Mouse (Mus musculus): ENCODE data around the gene Itgae. TPM values are rescaled to one million over a fixed set of nuclear protein-coding genes. Genes with fewer than 3 reads are reported as not detected.

Itgae gene
- polyA plus RNA-seq, 1 experiment from 2014 or later = 0.16 TPM

DNA sequence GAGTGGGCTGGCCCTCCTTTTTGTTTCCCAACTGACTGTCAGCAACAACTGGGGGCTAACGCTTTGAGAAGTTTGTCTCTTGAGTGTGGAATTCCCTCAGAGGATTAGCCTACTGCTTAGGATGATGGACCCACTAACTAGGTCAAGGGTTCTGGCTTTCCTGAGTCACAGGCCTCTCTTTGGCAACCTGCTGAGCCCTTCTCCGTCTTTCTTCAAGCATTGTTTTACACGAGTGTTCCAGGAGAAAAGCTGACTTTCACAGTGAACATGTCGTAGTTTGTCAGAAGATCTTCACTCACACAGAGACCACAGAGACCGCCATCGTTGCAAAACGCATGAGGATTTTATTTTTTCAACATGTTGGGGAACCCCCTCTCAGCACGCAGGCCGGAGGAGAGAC is 57.8 kb downstream of the Itgae start:
- H3K27me3 ChIP-seq (ENCODE audit: control insufficient read depth, insufficient read depth, low read length) = no peaks in the 10 kb centered on the region
- no peaks in the 10 kb centered on the region for H3K4me1 ChIP-seq (ENCODE audit: control insufficient read depth, insufficient read depth, low read length)
- no peak for ATAC-seq (ENCODE audit: low read depth)
- no peaks in the 10 kb centered on the region for H3K36me3 ChIP-seq (ENCODE audit: control insufficient read depth, insufficient read depth, low read length)
- WGBS = 82% methylated on average over 9 of the region's 9 CpGs
- no peaks in the 10 kb centered on the region for H3K9me3 ChIP-seq (ENCODE audit: control insufficient read depth, low read length)
- H3K9ac ChIP-seq (replicated peaks; ENCODE audit: low read depth, low read length) = no peak overlapping the region
- no peak overlapping the region for H3K27ac ChIP-seq (ENCODE audit: low read depth, low read length)
- H3K4me3 ChIP-seq (ENCODE audit: low read depth, low read length) = no peak overlapping the region
- no peak overlapping the region for H3K4me2 ChIP-seq (ENCODE audit: low read depth, low read length)

DNA sequence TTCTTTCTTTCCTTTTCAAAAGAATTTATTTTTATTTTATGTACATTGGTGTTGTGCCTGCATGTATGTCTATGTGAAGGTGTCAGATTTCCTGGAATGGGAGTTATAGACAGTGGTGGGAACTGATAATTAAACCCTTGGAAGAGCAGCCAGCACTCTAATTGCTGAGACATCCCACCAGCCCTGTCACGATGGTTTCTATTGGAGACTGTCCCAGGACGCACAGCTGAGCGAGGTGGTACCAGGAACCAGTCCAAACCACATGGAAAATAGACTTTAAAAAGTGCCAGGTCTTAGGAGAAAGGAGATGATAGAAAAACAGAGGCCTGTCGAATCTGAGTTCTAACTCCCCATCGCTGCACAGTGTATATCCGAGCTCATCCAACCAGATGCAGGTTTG is 64.7 kb downstream of the Itgae start:
- Histone ChIP-seq H3K27me3 (ENCODE audit: control insufficient read depth, insufficient read depth, low read length) (peaks cover 6% of the 10 kb centered on the region; the same call in 1 of the 2 replicates), H3K9me3 (ENCODE audit: control insufficient read depth, low read length) (no peaks in the 10 kb centered on the region), H3K36me3 (ENCODE audit: control insufficient read depth, insufficient read depth, low read length) (no peaks in the 10 kb centered on the region), H3K27ac (ENCODE audit: low read depth, low read length) (no peak overlapping the region), H3K4me3 (ENCODE audit: low read depth, low read length) (no peak overlapping the region), H3K9ac (replicated peaks; ENCODE audit: low read depth, low read length) (no peak overlapping the region), H3K4me1 (ENCODE audit: control insufficient read depth, insufficient read depth, low read length) (no peaks in the 10 kb centered on the region), H3K4me2 (ENCODE audit: low read depth, low read length) (no peak overlapping the region)
- WGBS = 77% methylated on average over 6 of the region's 6 CpGs
- no peak for ATAC-seq (ENCODE audit: low read depth)

DNA sequence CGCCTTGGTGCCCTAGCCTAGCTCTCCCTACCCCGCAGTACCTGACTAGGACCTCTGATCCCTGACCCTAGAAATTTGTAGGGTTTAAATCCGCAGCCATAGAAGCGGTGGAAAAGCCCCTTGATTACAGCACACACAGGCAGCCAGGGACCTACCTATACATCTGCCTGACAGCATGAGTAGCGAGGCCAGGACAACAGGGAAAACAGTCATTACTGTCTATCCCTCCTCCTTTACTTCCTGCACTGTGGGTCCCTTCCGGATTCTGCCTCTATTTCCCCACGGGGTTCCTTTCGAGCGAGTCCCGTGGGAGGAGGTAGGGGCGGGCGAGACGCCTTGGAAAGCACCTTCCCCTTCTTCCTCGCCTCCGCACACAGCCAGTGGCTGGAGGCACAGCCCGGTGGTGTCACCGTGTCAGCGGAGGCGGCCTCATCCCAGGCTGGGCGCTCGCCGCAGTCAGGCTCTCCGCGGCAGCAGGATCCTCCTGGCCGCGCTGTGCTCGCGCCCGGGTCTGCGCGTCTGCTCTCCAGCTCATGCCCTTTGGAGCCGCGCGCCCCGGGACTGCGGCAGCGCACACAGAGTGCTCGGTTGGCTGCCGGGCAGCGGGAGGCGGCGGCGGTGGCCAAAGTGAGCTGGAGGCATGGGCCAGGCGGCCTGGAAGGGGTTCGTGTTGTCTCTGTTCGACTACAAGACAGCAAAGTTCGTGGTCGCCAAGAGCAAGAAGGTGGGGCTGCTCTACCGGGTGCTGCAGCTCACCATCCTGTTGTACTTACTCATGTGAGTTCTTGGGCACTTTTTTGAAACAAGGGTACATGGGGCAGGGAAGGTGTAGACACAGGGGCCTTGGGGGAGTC is 69.8 kb downstream of the Itgae start, which contains the start of gene P2rx5:
Gene P2rx5, plus strand, starts transcription at position 465 of the 854 bp plus-strand sequence.
- H3K4me2 ChIP-seq (ENCODE audit: low read depth, low read length) = peak within 1 kb of the TSS; percentile 78
- H3K27ac ChIP-seq (ENCODE audit: low read depth, low read length) = no peak within 1 kb of the TSS
- peak; percentile 74 for ATAC-seq (ENCODE audit: low read depth)
- peak within 1 kb of the TSS; percentile 38 for H3K4me3 ChIP-seq (ENCODE audit: low read depth, low read length)
- peak within 1 kb of the TSS; percentile 53; the same call in 1 of the 2 replicates for H3K9ac ChIP-seq (replicated peaks; ENCODE audit: low read depth, low read length)
- H3K36me3 ChIP-seq (ENCODE audit: control insufficient read depth, insufficient read depth, low read length) = no peaks in the 10 kb centered on the region
- 3% methylated on average over 49 of the region's 49 CpGs for WGBS
- H3K27me3 ChIP-seq (ENCODE audit: control insufficient read depth, insufficient read depth, low read length) = peaks cover 6% of the 10 kb centered on the region; the same call in 1 of the 2 replicates
- H3K9me3 ChIP-seq (ENCODE audit: control insufficient read depth, low read length) = no peaks in the 10 kb centered on the region
- 0 out of 2 replicates have a peak, but pooled peaks cover 2% of the 10 kb centered on the region for H3K4me1 ChIP-seq (ENCODE audit: control insufficient read depth, insufficient read depth, low read length)

DNA sequence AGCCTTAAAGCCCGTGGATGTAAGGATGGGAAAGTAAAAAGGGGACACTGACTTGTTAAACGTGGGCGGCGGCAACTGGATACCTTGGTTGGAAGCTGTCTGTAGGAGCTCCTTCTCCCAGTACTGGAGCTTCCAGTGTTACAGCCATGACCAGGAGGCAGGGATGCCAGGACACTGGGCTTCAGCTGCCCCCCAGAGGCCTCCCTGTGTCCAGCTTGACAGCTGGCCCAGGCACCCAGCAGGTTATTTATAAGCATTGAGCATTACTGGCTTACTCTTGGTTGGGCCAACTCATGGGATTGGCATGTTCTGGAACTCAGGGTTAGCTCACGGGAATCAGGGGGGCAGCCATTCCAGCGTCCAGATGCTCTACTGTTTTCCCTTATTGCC is 70.4 kb downstream of the Itgae start:
- H3K4me2 ChIP-seq (ENCODE audit: low read depth, low read length) = peak overlapping the region; percentile 78
- no peak for ATAC-seq (ENCODE audit: low read depth)
- no peaks in the 10 kb centered on the region for H3K9me3 ChIP-seq (ENCODE audit: control insufficient read depth, low read length)
- peak overlapping the region; percentile 38; the same call in 1 of the 2 replicates for H3K4me3 ChIP-seq (ENCODE audit: low read depth, low read length)
- peaks cover 6% of the 10 kb centered on the region; the same call in 1 of the 2 replicates for H3K27me3 ChIP-seq (ENCODE audit: control insufficient read depth, insufficient read depth, low read length)
- H3K9ac ChIP-seq (replicated peaks; ENCODE audit: low read depth, low read length) = no peak overlapping the region
- WGBS = 23% methylated on average over 6 of the region's 6 CpGs
- H3K36me3 ChIP-seq (ENCODE audit: control insufficient read depth, insufficient read depth, low read length) = no peaks in the 10 kb centered on the region
- 0 out of 2 replicates have a peak, but pooled peaks cover 2% of the 10 kb centered on the region for H3K4me1 ChIP-seq (ENCODE audit: control insufficient read depth, insufficient read depth, low read length)
- no peak overlapping the region for H3K27ac ChIP-seq (ENCODE audit: low read depth, low read length)

DNA sequence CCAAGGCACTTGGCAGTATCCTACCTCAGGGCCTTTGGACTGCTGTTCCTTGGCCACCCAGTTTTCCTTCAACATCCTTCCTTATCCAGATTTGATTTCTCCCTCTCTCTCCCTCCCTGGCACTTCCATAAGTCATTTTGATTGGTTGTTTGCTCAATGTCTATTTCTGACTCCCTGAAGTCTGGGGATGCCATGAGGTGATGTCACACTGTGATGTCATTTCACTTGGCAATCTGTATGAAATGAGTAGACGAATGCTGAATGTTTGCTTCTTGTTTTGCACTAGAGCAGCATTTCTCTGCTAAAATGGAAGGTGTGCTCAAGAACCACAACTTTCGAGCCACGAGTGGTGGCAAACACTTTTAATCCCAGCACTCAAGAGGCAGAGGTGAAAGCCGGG is 71.2 kb downstream of the Itgae start:
- H3K27me3 ChIP-seq (ENCODE audit: control insufficient read depth, insufficient read depth, low read length) = peaks cover 6% of the 10 kb centered on the region; the same call in 1 of the 2 replicates
- H3K4me2 ChIP-seq (ENCODE audit: low read depth, low read length) = no peak overlapping the region
- no peaks in the 10 kb centered on the region for H3K9me3 ChIP-seq (ENCODE audit: control insufficient read depth, low read length)
- H3K9ac ChIP-seq (replicated peaks; ENCODE audit: low read depth, low read length) = no peak overlapping the region
- no peak for ATAC-seq (ENCODE audit: low read depth)
- 91% methylated on average over 4 of the region's 4 CpGs for WGBS
- 0 out of 2 replicates have a peak, but pooled peaks cover 2% of the 10 kb centered on the region for H3K4me1 ChIP-seq (ENCODE audit: control insufficient read depth, insufficient read depth, low read length)
- H3K4me3 ChIP-seq (ENCODE audit: low read depth, low read length) = no peak overlapping the region
- no peak overlapping the region for H3K27ac ChIP-seq (ENCODE audit: low read depth, low read length)
- H3K36me3 ChIP-seq (ENCODE audit: control insufficient read depth, insufficient read depth, low read length) = no peaks in the 10 kb centered on the region

DNA sequence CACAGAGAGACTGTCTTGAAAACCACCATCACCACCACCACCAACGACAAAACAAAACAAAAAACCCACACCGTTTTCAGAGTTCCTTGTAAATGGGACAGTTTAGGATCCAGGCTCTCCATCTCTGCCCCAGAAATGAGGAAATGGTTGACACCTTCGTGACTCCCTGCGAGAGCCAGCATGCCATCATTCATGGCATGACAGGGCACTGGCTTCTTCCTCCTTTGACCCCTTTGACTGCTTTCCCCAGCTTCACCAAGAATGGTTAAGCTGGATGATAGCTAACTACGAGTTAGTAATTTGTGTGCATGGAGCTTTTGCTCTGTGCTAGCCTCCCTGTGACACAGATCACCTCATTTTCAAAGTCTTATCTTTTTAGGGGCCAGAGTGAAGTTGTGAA is 71.9 kb downstream of the Itgae start:
- no peaks in the 10 kb centered on the region for H3K9me3 ChIP-seq (ENCODE audit: control insufficient read depth, low read length)
- ATAC-seq (ENCODE audit: low read depth) = no peak
- no peak overlapping the region for H3K9ac ChIP-seq (replicated peaks; ENCODE audit: low read depth, low read length)
- no peaks in the 10 kb centered on the region for H3K36me3 ChIP-seq (ENCODE audit: control insufficient read depth, insufficient read depth, low read length)
- H3K27ac ChIP-seq (ENCODE audit: low read depth, low read length) = no peak overlapping the region
- no peak overlapping the region for H3K4me2 ChIP-seq (ENCODE audit: low read depth, low read length)
- 0 out of 2 replicates have a peak, but pooled peaks cover 2% of the 10 kb centered on the region for H3K4me1 ChIP-seq (ENCODE audit: control insufficient read depth, insufficient read depth, low read length)
- H3K27me3 ChIP-seq (ENCODE audit: control insufficient read depth, insufficient read depth, low read length) = peaks cover 6% of the 10 kb centered on the region; the same call in 1 of the 2 replicates
- WGBS = 77% methylated on average over 5 of the region's 5 CpGs
- H3K4me3 ChIP-seq (ENCODE audit: low read depth, low read length) = no peak overlapping the region

DNA sequence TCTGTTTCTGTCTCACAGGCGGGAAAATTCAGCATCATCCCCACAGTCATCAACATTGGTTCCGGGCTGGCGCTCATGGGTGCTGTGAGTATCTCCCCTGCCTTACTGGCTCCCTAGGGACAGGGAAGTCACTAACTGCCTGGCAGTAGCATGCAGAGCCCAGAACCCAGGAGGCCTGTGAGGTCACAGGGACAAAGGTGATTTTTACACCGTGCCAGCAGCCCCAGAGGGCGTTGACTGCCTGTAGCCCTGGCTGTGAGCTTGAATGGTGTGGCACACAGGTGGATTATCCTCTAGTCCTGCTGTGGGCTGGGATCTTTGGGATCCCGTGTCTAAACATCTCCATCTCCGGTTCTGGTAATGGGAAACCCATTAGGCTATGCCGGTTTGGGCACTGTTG is 77.7 kb downstream of the Itgae start:
- no peaks in the 10 kb centered on the region for H3K36me3 ChIP-seq (ENCODE audit: control insufficient read depth, insufficient read depth, low read length)
- H3K4me3 ChIP-seq (ENCODE audit: low read depth, low read length) = no peak overlapping the region
- ATAC-seq (ENCODE audit: low read depth) = no peak
- H3K27me3 ChIP-seq (ENCODE audit: control insufficient read depth, insufficient read depth, low read length) = no peaks in the 10 kb centered on the region
- H3K9ac ChIP-seq (replicated peaks; ENCODE audit: low read depth, low read length) = no peak overlapping the region
- no peaks in the 10 kb centered on the region; the same call in 1 of the 2 replicates for H3K4me1 ChIP-seq (ENCODE audit: control insufficient read depth, insufficient read depth, low read length)
- H3K9me3 ChIP-seq (ENCODE audit: control insufficient read depth, low read length) = no peaks in the 10 kb centered on the region
- no peak overlapping the region for H3K4me2 ChIP-seq (ENCODE audit: low read depth, low read length)
- WGBS = 84% methylated on average over 8 of the region's 8 CpGs
- no peak overlapping the region for H3K27ac ChIP-seq (ENCODE audit: low read depth, low read length)

DNA sequence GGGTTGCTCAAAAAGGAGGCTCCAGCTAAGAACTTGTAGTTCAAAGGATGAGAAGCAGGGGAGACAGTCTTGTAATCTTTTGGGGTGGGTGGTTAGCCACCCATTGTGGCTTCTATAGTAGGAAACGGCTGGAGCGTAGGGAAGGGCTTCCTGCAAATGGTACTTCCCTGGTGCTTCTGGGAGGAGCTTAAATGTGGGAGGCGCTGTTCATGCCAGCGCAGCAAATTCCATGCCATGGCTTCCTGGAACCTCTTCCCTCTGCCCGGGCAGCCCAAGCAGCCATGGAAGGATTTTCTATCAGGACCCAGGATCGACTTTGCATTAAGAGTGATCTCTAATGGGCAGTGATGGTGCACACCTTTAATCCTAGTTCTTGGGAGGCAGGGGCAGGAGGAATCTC is 78.2 kb downstream of the Itgae start:
- no peak overlapping the region for H3K9ac ChIP-seq (replicated peaks; ENCODE audit: low read depth, low read length)
- no peaks in the 10 kb centered on the region for H3K36me3 ChIP-seq (ENCODE audit: control insufficient read depth, insufficient read depth, low read length)
- H3K4me3 ChIP-seq (ENCODE audit: low read depth, low read length) = no peak overlapping the region
- H3K4me2 ChIP-seq (ENCODE audit: low read depth, low read length) = no peak overlapping the region
- no peaks in the 10 kb centered on the region for H3K27me3 ChIP-seq (ENCODE audit: control insufficient read depth, insufficient read depth, low read length)
- H3K27ac ChIP-seq (ENCODE audit: low read depth, low read length) = no peak overlapping the region
- WGBS = 82% methylated on average over 6 of the region's 6 CpGs
- H3K4me1 ChIP-seq (ENCODE audit: control insufficient read depth, insufficient read depth, low read length) = no peaks in the 10 kb centered on the region; the same call in 1 of the 2 replicates
- ATAC-seq (ENCODE audit: low read depth) = no peak
- H3K9me3 ChIP-seq (ENCODE audit: control insufficient read depth, low read length) = no peaks in the 10 kb centered on the region

DNA sequence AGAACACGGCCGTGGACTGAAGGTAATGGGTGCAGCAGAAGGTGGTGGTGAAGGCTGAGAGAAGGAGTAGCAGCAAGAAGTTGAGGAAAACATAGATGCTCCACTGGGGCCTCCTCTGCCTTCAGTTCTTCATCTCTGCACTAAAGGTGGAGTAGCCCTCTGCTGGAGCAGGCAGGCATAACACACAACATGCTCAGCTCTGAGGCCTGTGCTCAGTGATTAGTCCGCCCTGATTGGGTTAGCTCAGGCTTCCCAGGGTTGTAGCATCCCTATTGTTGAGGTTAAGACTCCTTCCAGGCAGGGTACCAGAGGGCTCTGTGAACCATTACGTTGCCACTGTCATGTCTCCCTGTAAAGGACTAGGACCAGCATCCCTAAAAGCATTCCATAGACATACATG is 78.8 kb downstream of the Itgae start:
- Histone ChIP-seq H3K4me3 (ENCODE audit: low read depth, low read length) (no peak overlapping the region), H3K9me3 (ENCODE audit: control insufficient read depth, low read length) (no peaks in the 10 kb centered on the region), H3K27me3 (ENCODE audit: control insufficient read depth, insufficient read depth, low read length) (no peaks in the 10 kb centered on the region), H3K4me2 (ENCODE audit: low read depth, low read length) (no peak overlapping the region), H3K9ac (replicated peaks; ENCODE audit: low read depth, low read length) (no peak overlapping the region), H3K27ac (ENCODE audit: low read depth, low read length) (no peak overlapping the region), H3K36me3 (ENCODE audit: control insufficient read depth, insufficient read depth, low read length) (no peaks in the 10 kb centered on the region), H3K4me1 (ENCODE audit: control insufficient read depth, insufficient read depth, low read length) (no peaks in the 10 kb centered on the region; the same call in 1 of the 2 replicates)
- WGBS = 53% methylated on average over 4 of the region's 4 CpGs
- ATAC-seq (ENCODE audit: low read depth) = peak; percentile 50; the same call in 1 of the 2 replicates
